Mouse (Mus musculus) CH12.LX (cell line): ENCODE data around the gene Ube2f. TPM values are rescaled to one million over a fixed set of nuclear protein-coding genes. Genes with fewer than 3 reads are reported as not detected.

Experiments used
- DNase-seq: peaks from one replicate; pipeline ENCODE4 v3.0.0-alpha.2; 2013; ENCODE audit errors: extremely low read depth
- H3K27ac ChIP-seq: 2 replicates; pipeline ENCODE4 v1.5.1; 2012; ENCODE audit warnings: low read depth, mild to moderate bottlenecking, control low read depth, moderate library complexity; ENCODE audit not compliant: insufficient read depth
- H3K27me3 ChIP-seq: replicated peaks from 2 replicates; pipeline ENCODE3; 2012; ENCODE audit warnings: inconsistent platforms
- H3K36me3 ChIP-seq, 2 experiments: replicated peaks in 1 of 2; 2 replicates each; pipeline versions ENCODE3 to v1.6.1; 2012; ENCODE audit warnings: inconsistent platforms in 1 of 2, low read length in 1 of 2, mild to moderate bottlenecking in 1 of 2, mixed read lengths in 1 of 2, moderate library complexity in 1 of 2; ENCODE audit not compliant: control insufficient read depth in 1 of 2, insufficient read depth in 1 of 2
- H3K4me1 ChIP-seq, 2 experiments: 2 replicates each; pipeline ENCODE4 v1.6.1; 2012; ENCODE audit warnings: inconsistent platforms in 1 of 2, moderate library complexity in 1 of 2; ENCODE audit not compliant: insufficient read depth in 2 of 2, control insufficient read depth in 1 of 2
- H3K4me2 ChIP-seq: 2 replicates; pipeline ENCODE4 v1.6.1; 2012; ENCODE audit warnings: low read depth, mild to moderate bottlenecking, control low read depth; ENCODE audit not compliant: poor library complexity, insufficient read depth, severe bottlenecking
- H3K4me3 ChIP-seq, 3 experiments: fragments of 150-350 bp in 1 of 3; sonication (generic) in 1 of 3; replicated peaks in 1 of 3; 2 replicates each; pipeline versions ENCODE3 to v1.5.1; 2011 to 2012; ENCODE audit warnings: low read depth in 2 of 3, low read length in 2 of 3, mild to moderate bottlenecking in 2 of 3, moderate library complexity in 2 of 3, control low read depth in 1 of 3, improper control_type of control experiment in 1 of 3, inconsistent platforms in 1 of 3, mixed read lengths in 1 of 3; ENCODE audit not compliant: poor library complexity in 1 of 3
- H3K79me2 ChIP-seq: replicated peaks from 2 replicates; pipeline ENCODE4 v1.6.1; 2012; ENCODE audit warnings: mild to moderate bottlenecking, moderate library complexity; ENCODE audit not compliant: control insufficient read depth, poor library complexity, insufficient read depth, severe bottlenecking; ENCODE audit errors: extremely low read depth
- H3K9ac ChIP-seq: 2 replicates; pipeline ENCODE4 v1.6.1; 2012; ENCODE audit warnings: low read depth, mild to moderate bottlenecking, control low read depth, moderate library complexity; ENCODE audit not compliant: insufficient read depth
- H3K9me3 ChIP-seq: replicated peaks from 2 replicates; pipeline ENCODE3; 2012; ENCODE audit warnings: low read length, inconsistent platforms, mixed read lengths
- BHLHE40 ChIP-seq: IDR thresholded peaks from 2 replicates; pipeline ENCODE4 v1.6.1; 2011; ENCODE audit warnings: mild to moderate bottlenecking, low read depth, low read length, improper control_type of control experiment
- CHD1 ChIP-seq: IDR thresholded peaks from 2 replicates; pipeline ENCODE4 v1.6.1; 2012; ENCODE audit warnings: low read depth, low read length, improper control_type of control experiment, inconsistent platforms
- CHD2 ChIP-seq: IDR thresholded peaks from 2 replicates; pipeline ENCODE4 v1.6.1; 2011; ENCODE audit warnings: low read length, improper control_type of control experiment
- CTCF ChIP-seq, 2 experiments: IDR thresholded peaks in 1 of 2; conservative IDR thresholded peaks in 1 of 2; 2 replicates each; pipeline ENCODE4 v1.5.1; 2011 to 2012; ENCODE audit warnings: low read depth in 2 of 2, low read length in 2 of 2, improper control_type of control experiment in 1 of 2, inconsistent platforms in 1 of 2, mild to moderate bottlenecking in 1 of 2, moderate library complexity in 1 of 2
- E2F4 ChIP-seq: IDR thresholded peaks from 2 replicates; pipeline ENCODE4 v1.6.1; 2011; ENCODE audit warnings: low read depth, low read length, improper control_type of control experiment; ENCODE audit not compliant: insufficient replicate concordance
- ELF1 ChIP-seq: IDR thresholded peaks from 2 replicates; pipeline ENCODE4 v1.6.1; 2014; ENCODE audit warnings: low read depth, mild to moderate bottlenecking, inconsistent platforms, low read length, improper control_type of control experiment
- EP300 ChIP-seq: IDR thresholded peaks from 2 replicates; pipeline ENCODE4 v1.6.1; 2011; ENCODE audit warnings: low read length, improper control_type of control experiment
- ETS1 ChIP-seq: conservative IDR thresholded peaks from 2 replicates; pipeline ENCODE4 v1.6.1; 2012; ENCODE audit warnings: low read depth, mild to moderate bottlenecking, inconsistent platforms, low read length, improper control_type of control experiment, moderate library complexity
- GABPA ChIP-seq: IDR thresholded peaks from 2 replicates; pipeline ENCODE4 v1.6.1; 2012; ENCODE audit warnings: low read depth, low read length, improper control_type of control experiment, inconsistent platforms; ENCODE audit not compliant: insufficient replicate concordance
- HCFC1 ChIP-seq: IDR thresholded peaks from 2 replicates; pipeline ENCODE4 v1.6.1; 2012; ENCODE audit warnings: low read depth, mild to moderate bottlenecking, inconsistent platforms, low read length, improper control_type of control experiment
- IRF4 ChIP-seq: IDR thresholded peaks from 2 replicates; pipeline ENCODE4 v1.6.1; 2014; ENCODE audit warnings: low read depth, mild to moderate bottlenecking, inconsistent platforms, low read length, improper control_type of control experiment
- JUN ChIP-seq: IDR thresholded peaks from 2 replicates; pipeline ENCODE4 v1.6.1; 2011; ENCODE audit warnings: low read depth, mild to moderate bottlenecking, low read length, improper control_type of control experiment, moderate library complexity; ENCODE audit not compliant: insufficient read depth
- JUND ChIP-seq: conservative IDR thresholded peaks from 2 replicates; pipeline ENCODE4 v1.6.1; 2011; ENCODE audit warnings: low read depth, low read length, improper control_type of control experiment
- KAT2A ChIP-seq: IDR thresholded peaks from 2 replicates; pipeline ENCODE4 v1.6.1; 2012; ENCODE audit warnings: low read length, improper control_type of control experiment, inconsistent platforms; ENCODE audit not compliant: insufficient replicate concordance
- MAFK ChIP-seq: IDR thresholded peaks from 2 replicates; pipeline ENCODE4 v1.6.1; 2011; ENCODE audit warnings: low read length, improper control_type of control experiment; ENCODE audit not compliant: insufficient replicate concordance
- MAX ChIP-seq: IDR thresholded peaks from 2 replicates; pipeline ENCODE4 v1.6.1; 2011; ENCODE audit warnings: low read length, improper control_type of control experiment
- MAZ ChIP-seq: IDR thresholded peaks from 2 replicates; pipeline ENCODE4 v1.6.1; 2012; ENCODE audit warnings: low read depth, mild to moderate bottlenecking, inconsistent platforms, low read length, improper control_type of control experiment, moderate library complexity
- MEF2A ChIP-seq: IDR thresholded peaks from 2 replicates; pipeline ENCODE4 v1.6.1; 2014; ENCODE audit warnings: low read depth, mild to moderate bottlenecking, inconsistent platforms, low read length, improper control_type of control experiment, borderline replicate concordance
- MXI1 ChIP-seq: IDR thresholded peaks from 2 replicates; pipeline ENCODE4 v1.6.1; 2011; ENCODE audit warnings: mild to moderate bottlenecking, low read depth, low read length, improper control_type of control experiment
- MYC ChIP-seq: IDR thresholded peaks from 2 replicates; pipeline ENCODE4 v1.6.1; 2011; ENCODE audit warnings: low read depth, mild to moderate bottlenecking, improper control_type of control experiment, low read length
- NELFE ChIP-seq: IDR thresholded peaks from 2 replicates; pipeline ENCODE4 v1.6.1; 2011; ENCODE audit warnings: low read depth, low read length, improper control_type of control experiment
- NRF1 ChIP-seq: IDR thresholded peaks from 2 replicates; pipeline ENCODE4 v1.6.1; 2014; ENCODE audit warnings: low read depth, mild to moderate bottlenecking, inconsistent platforms, low read length, improper control_type of control experiment, moderate library complexity
- PAX5 ChIP-seq: IDR thresholded peaks from 2 replicates; pipeline ENCODE4 v1.6.1; 2012; ENCODE audit warnings: low read length, inconsistent platforms, mixed read lengths
- POLR2A ChIP-seq: IDR thresholded peaks from 2 replicates; pipeline ENCODE4 v1.6.1; 2011; ENCODE audit warnings: low read depth, mild to moderate bottlenecking, improper control_type of control experiment, low read length
- POLR2AphosphoS2 ChIP-seq: IDR thresholded peaks from 2 replicates; pipeline ENCODE4 v1.6.1; 2011; ENCODE audit warnings: low read depth, low read length, improper control_type of control experiment
- RAD21 ChIP-seq: IDR thresholded peaks from 2 replicates; pipeline ENCODE4 v1.6.1; 2011; ENCODE audit warnings: low read depth, mild to moderate bottlenecking, low read length, improper control_type of control experiment, moderate library complexity
- RCOR1 ChIP-seq: conservative IDR thresholded peaks from 2 replicates; pipeline ENCODE4 v1.6.1; 2012; ENCODE audit warnings: low read depth, mild to moderate bottlenecking, inconsistent platforms, low read length, improper control_type of control experiment
- SIN3A ChIP-seq: IDR thresholded peaks from 2 replicates; pipeline ENCODE4 v1.6.1; 2012; ENCODE audit warnings: low read length, improper control_type of control experiment, inconsistent platforms
- SMC3 ChIP-seq: IDR thresholded peaks from 2 replicates; pipeline ENCODE4 v1.6.1; 2011; ENCODE audit warnings: low read depth, low read length, improper control_type of control experiment
- TBP ChIP-seq: conservative IDR thresholded peaks from 2 replicates; pipeline ENCODE4 v1.6.1; 2011; ENCODE audit warnings: low read depth, low read length, improper control_type of control experiment
- TCF12 ChIP-seq: IDR thresholded peaks from 2 replicates; pipeline ENCODE4 v1.6.1; 2014; ENCODE audit warnings: low read depth, mild to moderate bottlenecking, inconsistent platforms, low read length, improper control_type of control experiment
- UBTF ChIP-seq: IDR thresholded peaks from 2 replicates; pipeline ENCODE4 v1.6.1; 2012; ENCODE audit warnings: low read depth, mild to moderate bottlenecking, inconsistent platforms, low read length, improper control_type of control experiment, moderate library complexity
- USF1 ChIP-seq: IDR thresholded peaks from 2 replicates; pipeline ENCODE4 v1.6.1; 2014; ENCODE audit warnings: low read depth, mild to moderate bottlenecking, inconsistent platforms, low read length, improper control_type of control experiment
- USF2 ChIP-seq: conservative IDR thresholded peaks from 2 replicates; pipeline ENCODE4 v1.6.1; 2011; ENCODE audit warnings: low read depth, low read length, improper control_type of control experiment
- ZC3H11A ChIP-seq: IDR thresholded peaks from 2 replicates; pipeline ENCODE4 v1.6.1; 2012; ENCODE audit warnings: low read depth, mild to moderate bottlenecking, inconsistent platforms, low read length, improper control_type of control experiment
- ZKSCAN1 ChIP-seq: IDR thresholded peaks from 2 replicates; pipeline ENCODE4 v1.6.1; 2012; ENCODE audit warnings: low read depth, inconsistent platforms, low read length, improper control_type of control experiment, borderline replicate concordance
- ZMIZ1 ChIP-seq: IDR thresholded peaks from 2 replicates; pipeline ENCODE4 v1.6.1; 2012; ENCODE audit warnings: low read depth, mild to moderate bottlenecking, inconsistent platforms, low read length, improper control_type of control experiment
- ZNF384 ChIP-seq: IDR thresholded peaks from 2 replicates; pipeline ENCODE4 v1.6.1; 2012; ENCODE audit warnings: low read depth, low read length, improper control_type of control experiment, inconsistent platforms
- dilution Hi-C: fragments of 300-500 bp; cut with MboI; formaldehyde crosslinking; loops from 2 replicates; pipeline ENCODE4 v1.14.3; 2020; ENCODE audit warnings: low sequenced_read_pairs; ENCODE audit not compliant: extremely low pct_unique_long_range_greater_than_20kb, extremely low pct_ligation_motif_present
- in situ Hi-C: fragments of 300-500 bp; cut with MboI; formaldehyde crosslinking; loops from 3 replicates; pipeline ENCODE4 v1.14.3; 2019; ENCODE audit warnings: low sequenced_read_pairs, low pct_ligation_motif_present, low pct_unique_long_range_greater_than_20kb, mixed read lengths
- polyA plus RNA-seq: library from polyadenylated mRNA; unstranded; fragments of >175 nt; gene quantifications from 2 replicates; pipeline ENCODE4 v1.2.1, GENCODE M21; 2012; ENCODE audit warnings: low read depth; ENCODE audit not compliant: insufficient read length
- total RNA-seq, 2 experiments: library from RNA; depleted of rRNA; stranded (reverse); fragments of 300-350 nt in 1 of 2; fragments of >200 nt in 1 of 2; gene quantifications; 2 replicates each; pipeline ENCODE4 v1.2.3; 2012 to 2014

Gene Ube2f
- total and polyA plus RNA-seq, 3 experiments: 30.3 to 70.5 (median 58.1) TPM

- Histone ChIP-seq H3K9me3 (no peaks in the 10 kb centered on the region), H3K4me3 (peak within 1 kb of the TSS; percentile 66 to 97 (median 77)), H3K79me2 (peaks cover 5% of the 10 kb centered on the region; the same call in 1 of the 2 replicates), H3K27me3 (no peaks in the 10 kb centered on the region), H3K27ac (peak within 1 kb of the TSS; percentile 86), H3K4me2 (peak within 1 kb of the TSS; percentile 94), H3K4me1 (peaks cover 5 to 38% of the 10 kb centered on the region in 2 experiments), H3K36me3 (peaks cover 17 to 47% of the 10 kb centered on the region in 2 experiments), H3K9ac (peak within 1 kb of the TSS; percentile 96)
- in situ Hi-C loops: no loop called here
- DNase-seq: peak; percentile 89
- no peak for TF ChIP-seq ETS1
- TF ChIP-seq UBTF: 0 out of 2 replicates have a peak, but pooled peaks have one; percentile 30
- TF ChIP-seq POLR2AphosphoS2: peak; percentile 92
- no peak for TF ChIP-seq RAD21
- no peak for TF ChIP-seq CTCF (conservative IDR thresholded peaks at IDR 0.05 in 1 of 2, IDR thresholded peaks at IDR 0.05 in 1 of 2; ENCODE audit: low read depth in 2 of 2, low read length in 2 of 2)
- peak; percentile 80 for TF ChIP-seq TCF12
- no peak for TF ChIP-seq JUND
- no peak for TF ChIP-seq PAX5
- peak; percentile 93 for TF ChIP-seq USF1
- TF ChIP-seq ZNF384: no peak
- TF ChIP-seq ZKSCAN1: peak; percentile 97
- TF ChIP-seq MXI1: peak; percentile 81; the same call in 1 of the 2 replicates
- no peak for TF ChIP-seq JUN
- peak; percentile 73; the same call in 1 of the 2 replicates for TF ChIP-seq NELFE
- no peak for TF ChIP-seq MYC
- TF ChIP-seq EP300: no peak
- TF ChIP-seq MAFK: no peak
- TF ChIP-seq ZC3H11A: no peak
- no peak; the same call in none of the 2 replicates for TF ChIP-seq IRF4
- TF ChIP-seq MEF2A: peak; percentile 43; the same call in 1 of the 2 replicates
- TF ChIP-seq RCOR1: no peak
- no peak for TF ChIP-seq MAZ
- TF ChIP-seq HCFC1: no peak; the same call in 1 of the 2 replicates
- peak; percentile 83 for TF ChIP-seq POLR2A
- no peak for TF ChIP-seq CHD1
- TF ChIP-seq ZMIZ1: peak; percentile 93
- peak; percentile 87 for TF ChIP-seq MAX
- TF ChIP-seq SMC3: no peak
- no peak for TF ChIP-seq GABPA
- TF ChIP-seq BHLHE40: no peak; the same call in 1 of the 2 replicates
- TF ChIP-seq ELF1: peak; percentile 55
- peak; percentile 66 for TF ChIP-seq TBP
- TF ChIP-seq E2F4: no peak
- peak; percentile 68; the same call in 1 of the 2 replicates for TF ChIP-seq CHD2
- TF ChIP-seq USF2: peak; percentile 84
- no peak for TF ChIP-seq NRF1
- peak; percentile 77 for TF ChIP-seq SIN3A
- no peak for TF ChIP-seq KAT2A
- dilution Hi-C loops: no loop called here
These were observed 48.0 kb downstream of the Ube2f start, which contains the start of gene Scly for GRCm38 (mm10) chr1:91297799-91298744. Scly (plus strand) TSS chr1:91298338.
